Mouse (Mus musculus) telencephalon, adult 2 months (tissue): Measurements from ENCODE around the gene Aph1c.
"Not testable (repeated sequence)": the region's sequence is repeated elsewhere in the genome, so short reads cannot be mapped to it uniquely, and the experiment has no call there.

Experiments
- DNase-seq: peaks from one replicate; pipeline ENCODE4 v3.0.0-alpha.2; 2011; ENCODE audit warnings: low read depth, low spot score

Aph1c gene

DNA sequence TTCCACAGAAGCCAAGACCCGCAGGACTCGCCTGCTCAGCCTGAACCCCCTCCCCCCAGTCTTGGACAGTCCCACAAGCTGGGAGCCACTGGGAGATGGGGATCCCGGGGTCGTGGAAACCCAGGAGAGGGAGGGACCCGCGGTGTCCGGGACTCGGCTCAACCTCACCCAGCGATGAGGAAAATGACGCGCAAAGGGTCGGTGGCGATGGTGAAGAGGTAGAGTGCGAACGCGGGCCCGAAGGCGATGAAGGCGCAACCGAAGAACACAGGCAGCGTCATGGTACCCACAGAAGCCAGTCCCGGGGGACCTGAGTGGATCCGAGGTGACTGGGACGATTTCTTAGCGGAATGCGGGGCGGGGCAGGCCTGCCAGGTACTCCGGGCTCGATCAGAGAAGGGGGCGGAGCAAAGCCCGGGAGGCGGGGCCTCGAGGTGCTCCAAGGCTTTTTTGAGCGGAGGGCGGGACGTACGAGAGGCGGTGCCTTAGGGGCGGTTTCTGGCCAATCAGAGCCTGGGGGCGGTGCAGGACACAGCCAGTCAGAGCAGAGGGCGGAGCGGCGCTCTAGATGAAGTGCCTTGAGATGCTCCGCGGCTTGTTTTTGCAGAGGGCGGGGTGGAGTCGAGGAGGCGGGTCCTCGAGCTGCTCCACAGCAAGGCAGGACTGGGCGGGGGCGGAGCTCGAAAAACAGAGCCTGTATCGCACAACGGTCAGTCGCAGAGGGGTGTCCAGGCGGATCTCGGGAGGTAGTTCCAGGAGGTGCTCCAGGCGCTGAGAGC is at the start of gene Aph1c:
Gene Aph1c (minus strand): TSS at position 409 of the 779 bp plus-strand sequence.
- peak; percentile 98 for DNase-seq

DNA sequence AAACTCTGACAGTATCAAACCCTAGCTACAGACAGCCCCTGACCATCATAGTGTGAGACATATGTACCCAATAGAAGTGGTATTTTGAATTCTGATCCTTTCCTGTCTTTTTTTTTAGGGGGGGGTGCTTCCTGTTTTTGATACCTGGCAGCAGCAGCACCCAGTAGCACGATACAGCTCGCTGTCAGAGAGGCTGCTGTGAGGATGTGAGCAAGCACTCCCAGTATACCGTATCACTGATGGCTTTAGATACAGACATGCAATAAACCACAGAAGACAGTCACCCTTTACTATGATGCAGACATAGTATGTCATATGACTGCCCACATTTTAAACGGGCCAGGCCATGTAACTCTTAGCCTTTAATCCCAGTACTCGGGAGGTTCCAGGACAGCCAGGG is 49.0 kb upstream of the Aph1c start:
- DNase-seq, result no peak

DNA sequence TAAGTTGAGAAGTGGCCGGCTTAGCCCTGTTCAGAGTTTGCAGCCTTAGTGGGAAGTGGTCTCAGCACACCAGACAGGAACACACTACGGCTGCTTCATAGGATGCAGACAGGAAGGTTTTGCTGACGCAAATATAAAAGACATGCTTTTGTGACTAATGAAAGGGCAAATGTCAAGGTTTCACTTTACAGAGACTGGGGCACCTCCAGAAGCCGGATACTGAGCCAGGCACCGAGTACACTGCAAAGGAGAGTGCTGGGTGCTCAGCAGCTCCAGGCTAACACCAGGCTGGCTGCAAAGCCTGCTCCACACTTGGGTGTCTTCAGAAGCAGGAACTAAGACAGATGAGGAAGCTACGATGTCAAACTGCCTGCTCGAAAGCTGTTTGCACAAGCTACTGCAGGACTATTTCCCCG is 47.9 kb upstream of the Aph1c start:
- DNase-seq, result no peak

DNA sequence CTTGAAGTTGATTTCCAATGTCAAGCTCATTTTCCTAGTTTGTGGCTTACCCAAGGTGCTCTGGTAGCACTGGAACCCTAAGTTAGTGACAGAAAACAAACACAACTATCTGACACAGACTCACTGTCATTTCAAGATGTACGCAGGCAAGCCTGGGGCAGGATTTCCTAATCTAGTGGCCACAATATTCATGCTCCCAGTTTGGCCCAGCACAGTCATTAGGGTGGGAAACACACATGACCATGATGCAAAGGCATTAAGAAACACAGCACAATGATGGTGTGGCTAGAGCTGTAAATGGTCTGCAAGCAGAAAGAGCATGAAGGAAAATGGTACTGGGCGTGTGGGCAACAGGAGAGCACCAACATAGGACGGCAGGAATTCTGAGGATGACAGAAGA is 47.3 kb upstream of the Aph1c start:
- DNase-seq, result no peak

DNA sequence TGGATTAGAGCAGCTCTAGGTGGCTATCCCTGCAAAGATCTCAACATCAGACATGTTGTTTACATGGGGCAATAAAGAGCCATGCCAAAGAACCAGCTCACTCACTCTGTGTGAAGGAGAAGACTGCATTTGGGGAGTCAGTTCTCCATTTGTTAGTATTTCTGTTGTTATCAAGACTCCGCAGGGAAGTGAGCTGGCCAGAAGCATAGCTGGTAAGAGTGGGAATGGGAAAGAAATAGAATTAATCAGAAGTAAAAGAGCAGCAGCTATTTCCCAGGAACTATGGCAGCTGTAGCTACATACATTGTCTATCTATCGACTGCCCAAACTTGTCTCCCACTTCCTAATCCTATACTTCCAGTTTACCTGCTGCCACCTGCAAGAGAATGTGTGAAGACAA is 46.2 kb upstream of the Aph1c start:
- no peak for DNase-seq

DNA sequence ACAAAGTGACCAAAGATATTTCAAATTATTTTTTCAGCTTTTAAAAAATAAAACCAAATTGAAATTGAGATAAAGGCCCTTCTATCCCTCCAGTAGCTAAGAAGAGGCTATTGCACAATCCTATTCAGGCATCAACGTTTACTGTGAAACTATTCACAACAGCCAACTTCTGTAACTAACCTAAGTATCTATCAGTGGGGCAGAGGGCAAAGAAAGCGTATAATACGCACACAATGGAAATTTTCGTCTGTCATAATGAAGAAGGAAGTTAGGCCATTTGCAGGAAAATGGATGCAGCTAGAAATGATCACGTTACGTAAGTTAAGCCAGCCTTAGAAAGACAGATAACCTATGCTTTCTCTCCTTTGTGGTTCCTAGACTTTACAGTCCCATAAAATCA is 45.0 kb upstream of the Aph1c start:
- DNase-seq, result no peak

DNA sequence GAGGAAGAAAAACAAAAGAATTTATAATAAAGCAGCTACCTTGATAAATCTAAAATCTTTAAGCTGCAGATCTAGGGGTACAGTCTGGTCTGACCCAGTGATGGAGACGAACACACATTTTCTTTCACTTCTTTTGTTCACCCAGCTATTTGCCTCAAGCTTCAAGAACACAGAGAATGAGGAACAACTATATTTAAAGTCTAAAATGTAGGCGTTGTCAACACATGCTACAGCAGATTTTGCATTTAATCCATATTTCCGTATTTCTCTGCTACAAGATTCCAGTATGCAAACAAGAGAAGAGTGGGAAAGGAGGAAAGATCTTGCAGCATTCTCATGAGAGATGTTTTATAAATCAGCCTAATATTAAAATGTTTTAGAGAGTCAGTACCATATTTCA is 44.4 kb upstream of the Aph1c start:
- DNase-seq, result peak; percentile 62

DNA sequence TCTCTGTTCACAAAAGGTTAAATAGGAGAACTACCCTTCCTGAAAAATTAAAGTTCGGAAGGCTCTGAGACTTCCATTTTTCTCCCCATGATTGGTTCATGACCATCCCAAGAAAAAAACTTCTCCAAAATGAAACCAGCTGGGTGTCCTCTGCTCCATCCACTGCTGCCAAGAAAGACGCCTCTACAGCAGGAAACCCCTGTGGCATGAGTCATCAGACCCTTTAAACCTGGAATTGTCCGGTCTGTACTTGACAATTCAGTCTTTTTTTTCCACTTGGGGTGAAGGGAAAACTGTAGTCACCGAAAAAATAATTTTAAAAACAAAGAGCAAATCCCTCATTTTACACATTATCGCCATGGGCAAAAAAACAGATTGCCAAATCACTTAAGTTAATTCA is 42.1 kb upstream of the Aph1c start:
- no peak for DNase-seq

DNA sequence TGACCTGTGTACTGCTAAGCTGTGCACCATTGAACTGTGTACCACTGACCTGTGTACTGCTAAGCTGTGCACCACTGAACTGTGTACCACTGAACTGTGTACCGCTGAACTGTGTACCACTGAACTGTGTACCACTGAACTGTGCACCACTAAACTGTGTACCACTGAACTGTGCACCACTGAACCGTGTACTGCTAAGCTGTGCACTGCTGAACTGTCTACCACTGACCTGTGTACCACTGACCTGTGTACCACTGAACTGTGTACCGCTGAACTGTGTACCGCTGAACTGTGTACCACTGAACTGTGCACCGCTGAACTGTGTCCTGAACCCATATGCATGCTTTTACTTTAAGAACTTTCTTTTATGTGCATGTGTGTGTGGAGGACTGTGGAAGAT is 39.8 kb upstream of the Aph1c start:
- DNase-seq, result no peak

DNA sequence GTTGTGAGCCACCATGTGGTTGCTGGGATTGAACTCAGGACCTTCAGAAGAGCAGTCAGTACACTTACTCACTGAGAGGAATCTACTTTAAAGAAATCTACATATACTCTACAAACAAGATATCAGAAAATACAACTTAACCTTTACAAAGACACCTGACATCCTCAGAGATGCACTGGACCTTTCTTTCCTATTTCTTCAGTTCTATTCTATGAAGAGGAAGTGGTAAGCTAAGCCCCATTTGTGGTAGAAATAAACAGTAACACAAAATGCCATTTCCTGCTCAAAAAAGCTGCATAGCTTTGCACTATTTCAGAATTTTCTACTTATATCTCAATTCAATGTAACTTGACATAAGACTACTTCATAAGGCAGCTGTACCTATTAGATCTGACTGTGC is 39.0 kb upstream of the Aph1c start:
- no peak for DNase-seq

DNA sequence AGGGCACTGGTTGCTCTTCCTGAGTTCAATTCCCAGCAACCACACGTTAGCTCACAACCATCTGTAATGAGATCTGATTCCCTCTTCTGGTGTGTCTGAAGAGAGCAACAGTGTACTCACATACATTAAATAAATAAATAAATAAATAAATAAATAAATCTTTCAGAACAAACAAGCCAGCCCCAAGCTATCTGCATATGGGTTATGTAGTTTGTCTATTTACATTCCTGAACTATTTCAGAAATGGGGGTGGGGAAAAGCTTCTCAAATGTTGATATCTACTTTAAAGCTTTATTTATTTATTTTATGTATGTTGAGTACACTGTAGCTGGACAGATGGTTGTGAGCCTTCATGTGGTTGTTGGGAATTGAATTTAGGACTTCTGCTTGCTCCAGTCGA is 38.5 kb upstream of the Aph1c start:
- not testable (repeated sequence) for DNase-seq

DNA sequence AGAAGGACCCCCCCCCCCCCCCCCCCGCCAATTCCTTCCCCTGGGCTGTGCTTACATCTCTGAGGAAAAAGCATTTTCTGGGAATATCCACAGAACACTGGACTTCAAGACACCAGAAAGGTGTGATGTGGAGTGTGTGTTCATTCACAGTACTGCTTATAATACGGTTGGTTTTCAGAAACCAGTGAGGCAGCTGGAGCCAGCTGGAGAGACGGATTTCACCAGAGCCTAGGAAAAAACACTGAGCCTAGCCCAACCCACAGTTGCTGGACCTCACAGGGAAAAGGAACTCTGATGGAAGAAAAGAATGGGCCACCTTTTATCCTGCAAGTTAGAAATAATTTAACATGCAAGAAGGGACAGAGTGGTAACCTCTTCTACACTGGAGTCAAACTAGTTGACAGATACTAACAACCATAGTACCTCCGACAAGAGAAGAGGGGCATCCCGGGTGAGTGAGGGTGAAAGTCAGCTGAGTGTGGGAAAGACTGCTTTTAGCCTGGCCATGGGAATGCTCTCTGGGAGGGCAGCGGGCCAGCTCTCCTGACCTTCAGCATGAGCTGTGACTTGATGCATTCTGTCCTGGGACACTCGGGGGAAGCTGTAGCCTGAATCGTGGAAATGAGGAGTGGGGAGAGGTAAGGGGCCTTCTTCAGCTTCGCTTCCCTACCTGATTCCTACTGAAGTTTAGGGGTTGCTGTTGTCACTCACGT is 37.6 kb upstream of the Aph1c start:
- no peak for DNase-seq

DNA sequence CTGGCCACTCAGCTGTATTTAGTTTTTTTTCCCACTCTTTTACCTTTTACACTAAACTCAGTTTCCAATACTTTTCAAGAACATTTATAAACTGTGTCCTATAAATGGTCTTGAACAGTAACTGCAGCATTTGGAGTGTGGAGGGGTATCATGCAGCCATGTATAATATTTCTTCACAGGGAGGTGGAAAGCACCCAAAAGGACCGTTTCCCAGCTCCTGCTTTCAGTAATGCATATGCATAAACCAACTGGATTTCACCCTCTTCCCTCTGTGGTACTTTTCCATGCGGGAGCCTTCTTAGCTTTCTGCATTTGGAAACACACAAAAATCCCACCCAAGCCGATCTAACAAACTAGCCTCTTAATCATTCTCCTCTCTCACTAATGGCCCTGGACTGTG is 30.2 kb upstream of the Aph1c start:
- DNase-seq, result peak; percentile 48

DNA sequence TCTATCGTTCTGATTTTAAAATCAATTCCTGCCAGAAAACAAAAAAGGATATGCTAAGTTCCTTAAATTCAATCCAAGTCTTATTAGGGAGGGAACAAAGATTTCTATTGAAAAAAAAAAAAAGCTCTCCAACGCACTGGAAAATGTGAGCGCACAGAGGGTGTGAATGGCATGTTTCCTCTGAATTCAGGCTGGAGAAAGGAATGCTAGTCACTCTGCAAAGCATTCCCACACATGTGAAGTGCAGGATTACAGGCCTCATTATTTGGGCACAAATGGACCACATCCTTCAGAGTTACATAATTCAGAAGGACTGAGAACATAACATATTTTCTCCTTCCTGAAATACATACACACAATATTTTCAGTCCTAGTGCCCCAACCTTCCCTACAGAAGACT is 28.9 kb upstream of the Aph1c start:
- peak; percentile 61 for DNase-seq

DNA sequence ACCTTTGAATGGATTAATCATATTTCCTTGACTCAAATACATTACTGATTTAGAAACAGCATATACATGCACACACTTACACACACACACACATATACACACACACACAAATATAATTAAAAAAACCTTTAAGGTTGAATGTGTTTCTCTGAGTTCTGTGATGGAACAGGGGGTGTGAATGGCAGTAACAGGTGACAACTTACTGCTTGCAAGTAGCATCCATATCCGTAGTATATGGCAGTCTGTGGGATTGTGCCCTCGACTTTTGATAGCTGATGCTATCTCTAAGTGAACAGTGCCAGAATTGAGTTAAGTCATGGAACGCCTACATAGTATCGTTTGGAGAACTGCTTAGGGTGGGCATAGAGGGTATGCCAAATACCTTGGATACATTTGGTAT is 27.7 kb upstream of the Aph1c start:
- no peak for DNase-seq

DNA sequence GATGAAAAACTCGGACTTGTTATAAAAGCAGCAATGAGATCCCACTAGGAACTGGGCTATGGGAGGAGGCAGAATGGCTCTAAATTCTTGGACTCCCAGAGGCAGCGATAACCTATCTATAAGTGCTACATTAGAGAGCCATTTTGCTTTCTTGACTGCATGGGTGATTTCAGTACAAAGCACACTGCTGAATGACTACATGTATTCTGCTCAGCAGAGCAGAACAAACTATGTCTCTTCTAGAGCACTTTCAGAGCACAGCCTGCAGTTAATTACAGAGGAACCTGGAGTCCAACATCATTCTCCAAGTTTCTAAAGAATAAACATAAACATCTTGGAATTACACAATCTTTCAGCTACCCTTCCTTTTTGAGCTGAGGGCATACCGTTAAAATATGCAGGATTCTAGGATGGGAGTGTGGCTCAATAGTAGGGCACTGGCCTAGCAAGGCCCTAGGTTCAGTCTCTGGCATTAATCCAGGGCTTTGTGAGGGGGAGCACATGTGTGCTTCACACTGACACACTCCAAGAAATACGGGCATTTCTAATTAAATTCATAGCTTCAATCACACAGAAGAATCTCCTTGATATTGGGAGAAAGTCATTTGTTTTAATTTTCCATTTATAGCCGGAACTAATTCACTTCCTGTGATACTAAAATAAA is 26.7 kb upstream of the Aph1c start:
- no peak for DNase-seq

DNA sequence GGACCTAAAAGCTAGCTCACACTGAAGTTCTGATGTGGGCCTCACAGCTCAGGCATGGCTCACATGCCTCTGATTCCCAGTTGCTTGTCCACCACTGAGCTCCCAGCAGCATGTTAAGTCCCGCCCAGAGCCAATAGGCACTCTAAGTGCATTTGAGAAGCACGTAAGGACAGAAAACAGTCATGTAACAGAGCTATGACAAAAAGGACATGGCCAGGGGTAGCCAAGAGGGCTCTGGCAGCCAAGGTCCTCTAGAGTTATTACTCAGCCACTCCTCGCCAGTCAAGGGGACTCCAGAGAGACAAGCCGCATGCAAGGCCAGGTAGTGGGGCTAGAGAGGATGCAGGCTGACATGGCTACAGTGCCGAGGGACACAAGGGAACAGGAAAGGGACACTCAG is 25.0 kb upstream of the Aph1c start:
- DNase-seq, result no peak

DNA sequence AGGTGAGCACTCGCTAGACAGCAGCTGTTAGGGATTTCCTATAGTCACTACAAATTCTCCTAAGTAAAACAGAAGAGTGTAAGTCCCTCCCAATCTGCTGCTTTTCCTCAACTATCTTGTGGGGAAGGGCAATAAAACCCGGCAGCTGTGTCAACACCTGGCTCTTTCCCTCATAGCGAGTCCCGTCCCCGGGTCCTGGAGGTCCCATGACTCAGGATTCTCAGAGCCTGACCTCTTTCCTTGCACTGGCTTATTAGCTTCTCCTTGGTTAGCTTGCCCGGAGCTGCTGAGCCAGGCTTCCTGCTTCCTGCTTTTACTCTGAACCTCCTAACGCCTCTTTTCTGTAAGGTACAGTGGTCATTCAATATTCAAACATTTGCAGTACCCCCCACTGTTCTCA is 21.3 kb upstream of the Aph1c start:
- DNase-seq, result no peak

DNA sequence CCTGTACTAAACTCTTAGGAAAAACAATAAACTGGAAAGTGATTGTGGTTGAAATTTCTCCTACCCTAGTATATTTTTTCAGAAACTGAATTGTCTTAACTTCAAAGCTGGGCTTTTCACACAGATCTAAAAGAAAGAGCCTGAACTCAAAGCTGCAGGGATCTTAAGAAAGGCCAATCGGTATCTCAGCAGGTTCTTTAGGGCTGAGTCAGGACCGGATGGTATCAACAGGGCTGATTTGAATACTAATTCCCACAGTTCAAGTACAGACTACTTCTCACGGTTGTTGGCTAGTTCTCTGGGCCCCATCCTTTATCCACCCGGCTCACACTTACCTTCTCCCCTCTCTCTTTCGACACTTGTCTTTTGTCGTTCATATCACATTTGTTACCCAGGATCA is 18.1 kb upstream of the Aph1c start:
- no peak for DNase-seq

DNA sequence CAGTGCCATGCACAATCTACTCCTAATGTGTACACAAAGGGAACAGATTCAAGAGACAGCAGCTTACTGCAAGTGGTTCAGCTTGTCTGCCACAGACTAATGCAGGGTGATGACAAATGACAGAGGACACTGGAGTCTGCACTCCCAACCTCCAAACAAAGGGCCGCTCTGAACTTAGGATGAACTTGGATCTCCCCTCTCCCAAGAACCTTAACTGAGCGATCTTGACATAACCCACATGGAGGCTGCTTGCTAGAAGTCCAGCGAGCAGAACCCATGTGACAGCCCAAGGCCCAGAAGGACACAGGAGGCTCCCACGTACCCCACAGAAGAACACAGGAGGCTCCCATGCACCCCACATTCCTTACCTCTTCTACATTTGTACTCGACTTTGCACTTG is 16.4 kb upstream of the Aph1c start:
- no peak for DNase-seq

DNA sequence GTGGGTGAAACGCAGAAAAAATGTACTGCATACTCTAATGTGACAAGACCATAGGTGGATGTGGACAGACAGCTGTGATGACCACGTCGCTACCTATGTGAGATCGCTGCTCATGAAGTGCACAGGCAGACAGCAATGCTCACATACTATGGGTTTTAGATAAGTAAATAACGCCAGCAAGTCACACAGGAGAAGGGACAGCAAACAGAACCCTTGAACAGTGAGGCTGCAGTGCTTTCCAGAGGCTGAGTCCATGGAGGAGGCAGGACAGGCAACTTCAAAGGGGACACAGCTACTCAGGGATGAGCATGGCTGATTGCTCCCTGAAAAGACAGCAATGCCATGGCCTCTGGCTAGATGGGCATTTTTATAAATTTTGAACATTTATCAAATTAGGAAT is 12.3 kb upstream of the Aph1c start:
- no peak for DNase-seq

DNA sequence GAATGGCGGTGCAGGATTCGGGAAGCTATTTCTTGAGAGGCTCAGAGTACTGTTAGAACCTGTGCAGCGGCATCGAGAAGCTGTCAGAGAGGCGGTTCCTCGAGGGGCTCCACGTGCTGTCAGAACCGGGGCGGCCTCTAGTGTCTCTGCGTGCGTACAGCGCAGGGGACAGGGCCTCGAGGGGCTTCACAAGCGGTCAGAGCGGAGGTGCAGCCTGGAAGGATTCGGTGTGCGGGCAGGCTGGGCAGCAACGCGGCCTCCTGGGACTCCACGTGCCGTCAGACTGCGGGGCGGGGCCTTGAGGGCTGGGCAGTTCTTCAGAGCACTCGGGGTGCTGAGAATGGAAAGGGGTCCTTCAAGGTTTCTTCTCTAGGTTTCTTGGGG is 563 bp upstream of the Aph1c start:
- DNase-seq, result no peak

DNA sequence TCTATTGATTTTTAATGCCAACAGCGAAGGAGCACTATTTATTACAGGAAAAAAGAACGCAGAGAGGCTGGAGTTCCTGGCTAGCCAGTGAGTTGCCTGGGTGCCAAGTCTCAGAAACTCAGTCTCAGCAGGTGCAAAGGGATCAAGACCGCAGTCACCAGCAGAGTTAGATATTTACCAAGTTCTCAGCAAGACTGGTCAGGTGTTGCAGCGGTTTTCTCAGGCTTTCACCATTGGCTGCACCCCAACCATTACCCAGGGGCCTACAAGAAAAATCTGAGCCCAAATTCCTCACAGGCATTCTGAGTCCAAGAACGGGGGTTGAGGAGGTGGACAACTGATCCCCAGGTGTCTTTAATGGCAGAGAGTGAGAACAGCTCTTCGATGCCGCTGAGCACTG is 675 bp downstream of the Aph1c start:
- no peak for DNase-seq
